Mouse (Mus musculus) liver, postnatal 0 days (tissue): ENCODE data around the gene Gm5617.
"Not testable (repeated sequence)": the region's sequence is repeated elsewhere in the genome, so short reads cannot be mapped to it uniquely, and the experiment has no call there.

Experiments used
- CTCF ChIP-seq: sonication (generic); IDR thresholded peaks from 2 replicates; pipeline ENCODE4 v1.5.1; 2016; ENCODE audit warnings: antibody characterized with exemption, low read depth
- EP300 ChIP-seq: IDR thresholded peaks from 2 replicates; pipeline ENCODE4 v1.6.1; 2016; ENCODE audit warnings: antibody characterized with exemption, low read depth, mild to moderate bottlenecking

- not testable (repeated sequence) for TF ChIP-seq CTCF, EP300
These were observed 42.4 kb downstream of the Gm5617 start for GRCm38 (mm10) chr9:48537616-48538015.
